Mouse (Mus musculus) embryonic stem cell, embryonic (primary cell): ENCODE data around the gene Pde6c.

ENCODE experiments used
- CTCF ChIA-PET, 4 experiments: fragments of 300-600 bp in 2 of 4; fragments of 350-600 bp in 2 of 4; sonication (Branson Sonifier 250); formaldehyde crosslinking; loops; one replicate each; lab custom pipeline; 2022; ENCODE audit warnings: inconsistent platforms in 2 of 4; lab: Charles Lee
- POLR2A ChIA-PET, 4 experiments: fragments of 300-600 bp in 2 of 4; fragments of 350-600 bp in 2 of 4; sonication (Branson Sonifier 250); formaldehyde crosslinking; loops; one replicate each; lab custom pipeline; 2022; ENCODE audit warnings: antibody characterized with exemption in 4 of 4, inconsistent platforms in 1 of 4; lab: Charles Lee

Pde6c gene

GRCm38 (mm10) chr19:38132481-38132880 lies at the start of gene Pde6c:
Gene Pde6c, plus strand, starts transcription at chr19:38132781.
- ChIA-PET POLR2A (interaction anchor here in 1 of 4 experiments (0.6 kb wide), 1 partner anchor 107 kb away, joined by 4 read pairs; no protein-coding TSS in a partner anchor), CTCF (no interaction called here)

GRCm38 (mm10) chr19:38082931-38083525 lies 49.6 kb upstream of the Pde6c start:
- CTCF ChIA-PET: no interaction called here
- POLR2A ChIA-PET: interaction anchor here in 1 of 4 experiments (0.7 to 1.7 kb wide), 3 partner anchors 12 to 405 kb away, joined by 3 to 4 read pairs (median 3); no protein-coding TSS in a partner anchor

DNA sequence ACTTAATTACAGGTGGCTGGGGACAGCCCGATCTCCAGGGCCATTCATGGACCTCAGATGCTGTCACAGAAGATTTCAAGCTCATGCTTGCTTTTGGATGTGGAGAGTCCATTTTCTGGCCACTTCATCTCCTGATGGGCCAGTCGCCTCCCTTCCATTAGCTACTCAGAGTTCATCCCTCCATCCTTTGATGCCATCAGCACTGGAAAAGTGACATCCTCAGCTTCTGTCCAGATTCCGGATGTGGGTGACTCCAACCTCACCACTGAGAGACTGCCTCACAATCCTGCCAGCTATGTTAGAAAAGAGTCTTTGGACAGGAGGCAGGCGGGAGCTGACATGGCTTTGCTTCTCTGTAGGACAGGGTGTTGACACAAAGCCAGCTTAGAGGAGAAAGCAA lies 46.7 kb upstream of the Pde6c start:
- ChIA-PET CTCF (interaction anchor here in 3 of 4 experiments (0.5 to 1.2 kb wide), 6 partner anchors 9 to 484 kb away, joined by 3 to 6 read pairs (median 4); no protein-coding TSS in a partner anchor), POLR2A (interaction anchor here in 3 of 4 experiments (0.5 to 2.1 kb wide), 6 partner anchors 10 to 309 kb away, joined by 3 to 11 read pairs (median 4); partner anchors contain the start of gene Ffar4 (in 1 of the 3))

DNA sequence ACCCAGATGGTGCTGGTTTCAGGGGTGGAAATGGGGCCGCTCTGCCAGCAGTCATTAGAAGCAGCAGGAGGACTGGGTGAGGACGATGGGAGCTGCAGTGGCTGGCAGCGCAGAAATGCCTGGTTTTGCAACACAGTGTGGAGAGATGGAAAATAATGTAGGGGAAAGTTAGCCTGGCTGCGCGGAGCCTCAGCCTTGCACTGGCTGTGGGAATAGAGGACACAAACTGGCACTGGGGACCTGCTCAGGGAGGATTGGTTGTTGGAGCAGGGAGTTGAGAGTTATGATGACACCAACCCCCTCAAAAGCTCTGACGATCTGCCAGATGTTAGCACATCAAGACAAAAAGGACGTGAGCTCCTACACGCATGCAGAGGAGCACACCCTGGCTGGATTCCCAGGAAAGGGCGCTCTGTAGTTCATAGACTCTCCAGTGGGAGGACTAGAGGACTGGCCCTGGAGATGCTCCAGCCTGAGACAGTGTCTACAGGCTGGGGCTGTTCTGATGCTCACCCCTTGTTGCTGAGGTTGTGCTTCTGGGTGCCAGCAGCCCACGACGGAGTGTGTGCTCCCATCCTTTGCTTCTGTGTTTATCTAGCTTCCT lies 45.5 kb upstream of the Pde6c start:
- ChIA-PET CTCF (interaction anchor here in 3 of 4 experiments (0.6 to 1.0 kb wide), 5 partner anchors 132 to 584 kb away, joined by 3 to 6 read pairs (median 4); no protein-coding TSS in a partner anchor), POLR2A (interaction anchor here in 2 of 4 experiments (0.7 to 1.0 kb wide), 4 partner anchors 22 to 238 kb away, joined by 3 to 4 read pairs (median 3); no protein-coding TSS in a partner anchor)

- CTCF ChIA-PET: no interaction called here
- POLR2A ChIA-PET: no interaction called here
These were observed 43.2 kb upstream of the Pde6c start for GRCm38 (mm10) chr19:38089358-38089757.

- CTCF ChIA-PET: no interaction called here
- POLR2A ChIA-PET: interaction anchor here in 1 of 4 experiments (1.3 kb wide), 1 partner anchor 7 kb away, joined by 3 read pairs; no protein-coding TSS in a partner anchor
These were observed 41.0 kb upstream of the Pde6c start for GRCm38 (mm10) chr19:38091512-38091985.

DNA sequence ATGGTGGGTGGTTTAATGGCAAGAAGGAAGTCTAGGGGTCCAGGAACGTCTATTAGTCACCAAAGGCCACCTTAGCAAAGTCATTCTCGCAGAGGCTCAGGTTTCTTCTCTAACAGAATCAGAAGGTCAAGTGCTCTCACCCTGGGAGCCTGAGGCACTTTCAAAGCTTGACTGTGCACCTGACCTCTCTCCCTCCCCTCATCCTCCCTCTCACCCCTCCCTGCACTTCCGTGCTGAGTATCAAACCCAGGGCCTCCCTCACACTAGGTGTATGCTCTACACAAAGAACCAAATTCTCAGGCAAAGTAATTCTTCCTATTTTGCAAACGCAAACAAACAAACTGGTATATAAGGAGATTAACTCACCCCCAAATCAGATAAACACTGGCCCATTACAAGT lies 36.4 kb upstream of the Pde6c start:
- ChIA-PET POLR2A (interaction anchor here (0.6 to 1.9 kb wide), 10 partner anchors 10 to 744 kb away, joined by 3 to 6 read pairs (median 4); no protein-coding TSS in a partner anchor), CTCF (no interaction called here)

DNA sequence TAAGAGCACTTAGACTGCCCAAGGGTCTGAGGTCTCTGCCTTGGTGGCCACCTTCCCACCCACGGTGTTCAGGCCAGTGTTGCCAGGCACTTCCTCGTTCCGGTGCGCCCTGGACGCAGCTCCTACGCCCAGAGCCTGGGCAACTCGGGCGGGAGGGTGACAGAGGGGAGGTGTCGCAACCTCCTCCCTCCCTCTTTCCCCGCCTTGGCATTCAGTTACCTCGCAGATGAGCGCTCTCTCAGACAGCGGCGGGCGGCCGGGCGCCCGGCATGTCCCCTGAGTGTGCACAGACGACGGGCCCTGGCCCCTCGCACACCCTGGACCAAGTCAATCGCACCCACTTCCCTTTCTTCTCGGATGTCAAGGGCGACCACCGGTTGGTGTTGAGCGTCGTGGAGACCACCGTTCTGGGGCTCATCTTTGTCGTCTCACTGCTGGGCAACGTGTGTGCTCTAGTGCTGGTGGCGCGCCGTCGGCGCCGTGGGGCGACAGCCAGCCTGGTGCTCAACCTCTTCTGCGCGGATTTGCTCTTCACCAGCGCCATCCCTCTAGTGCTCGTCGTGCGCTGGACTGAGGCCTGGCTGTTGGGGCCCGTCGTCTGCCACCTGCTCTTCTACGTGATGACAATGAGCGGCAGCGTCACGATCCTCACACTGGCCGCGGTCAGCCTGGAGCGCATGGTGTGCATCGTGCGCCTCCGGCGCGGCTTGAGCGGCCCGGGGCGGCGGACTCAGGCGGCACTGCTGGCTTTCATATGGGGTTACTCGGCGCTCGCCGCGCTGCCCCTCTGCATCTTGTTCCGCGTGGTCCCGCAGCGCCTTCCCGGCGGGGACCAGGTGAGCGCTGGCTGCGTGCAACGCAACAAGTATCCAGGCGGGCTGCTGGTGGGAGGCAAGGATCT lies 35.5 kb upstream of the Pde6c start, which contains the start of gene Ffar4:
Ffar4 (plus strand) TSS at position 214 of the 901 bp plus-strand sequence.
- POLR2A ChIA-PET: interaction anchor here in 2 of 4 experiments (0.6 to 1.9 kb wide), 5 partner anchors 11 to 539 kb away, joined by 3 to 6 read pairs (median 4); no protein-coding TSS in a partner anchor
- CTCF ChIA-PET: no interaction called here

DNA sequence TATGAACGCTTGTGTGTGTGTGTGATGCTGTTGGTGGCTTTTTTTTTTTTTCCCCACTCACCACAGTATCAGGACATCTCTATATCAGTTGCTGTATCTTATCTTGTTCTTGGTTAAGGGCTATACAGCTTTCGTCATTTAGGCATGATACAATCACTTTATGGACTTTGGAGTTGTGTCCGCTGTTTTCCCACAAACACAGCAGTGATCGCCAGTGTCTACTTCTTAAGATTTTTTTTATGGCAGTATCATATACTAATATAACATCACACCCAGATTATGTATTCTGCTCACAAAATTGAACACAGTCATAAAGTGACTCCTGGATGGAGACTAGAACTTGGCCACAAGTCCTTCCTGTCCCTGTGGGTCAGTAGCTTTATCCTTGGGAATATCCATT lies 24.7 kb upstream of the Pde6c start:
- CTCF ChIA-PET: no interaction called here
- POLR2A ChIA-PET: interaction anchor here in 2 of 4 experiments (0.6 to 1.3 kb wide), 2 partner anchors 9 to 463 kb away, joined by 3 read pairs; no protein-coding TSS in a partner anchor

- CTCF ChIA-PET: interaction anchor here in 1 of 4 experiments (0.6 kb wide), 1 partner anchor 269 kb away, joined by 3 read pairs; no protein-coding TSS in a partner anchor
- POLR2A ChIA-PET: interaction anchor here in 2 of 4 experiments (0.9 to 1.0 kb wide), 2 partner anchors 11 to 15 kb away, joined by 3 to 4 read pairs; partner anchors contain the start of gene Rbp4 (in 1 of the 2)
These were observed 22.9 kb upstream of the Pde6c start for GRCm38 (mm10) chr19:38109506-38110242.

DNA sequence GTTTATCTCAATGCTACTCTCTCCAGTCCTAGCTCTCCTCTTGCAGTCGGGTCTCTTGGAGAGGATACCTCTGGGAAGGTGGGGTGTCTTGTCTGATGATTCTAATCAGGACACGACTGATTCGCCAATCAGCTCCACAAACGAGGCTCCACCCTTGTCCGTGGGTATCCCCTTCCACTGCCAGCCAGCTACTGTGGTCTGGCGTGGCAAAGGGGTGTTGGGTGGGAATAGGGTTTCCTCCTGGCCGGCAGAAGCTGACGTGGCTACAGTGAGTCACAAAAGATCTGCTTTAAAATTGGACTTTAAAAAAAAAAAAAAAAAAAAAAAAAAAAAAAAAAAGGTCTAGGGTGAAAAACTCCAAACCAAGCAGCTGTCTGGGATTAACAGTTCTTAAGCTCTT lies 21.5 kb upstream of the Pde6c start:
- POLR2A ChIA-PET: interaction anchor here in 1 of 4 experiments (1.1 to 1.6 kb wide), 2 partner anchors 12 to 14 kb away, joined by 3 read pairs; no protein-coding TSS in a partner anchor
- CTCF ChIA-PET: interaction anchor here in 3 of 4 experiments (0.6 to 0.7 kb wide), 4 partner anchors 76 to 770 kb away, joined by 4 to 10 read pairs (median 8); no protein-coding TSS in a partner anchor

- CTCF ChIA-PET: no interaction called here
- POLR2A ChIA-PET: interaction anchor here in 1 of 4 experiments (0.6 kb wide), 1 partner anchor 560 kb away, joined by 3 read pairs; no protein-coding TSS in a partner anchor
These were observed 20.0 kb upstream of the Pde6c start for GRCm38 (mm10) chr19:38112575-38112974.

GRCm38 (mm10) chr19:38114834-38115491 lies 17.6 kb upstream of the Pde6c start:
- ChIA-PET POLR2A (no interaction called here), CTCF (interaction anchor here in 2 of 4 experiments (0.7 to 1.3 kb wide), 2 partner anchors 30 to 162 kb away, joined by 3 read pairs; no protein-coding TSS in a partner anchor)

DNA sequence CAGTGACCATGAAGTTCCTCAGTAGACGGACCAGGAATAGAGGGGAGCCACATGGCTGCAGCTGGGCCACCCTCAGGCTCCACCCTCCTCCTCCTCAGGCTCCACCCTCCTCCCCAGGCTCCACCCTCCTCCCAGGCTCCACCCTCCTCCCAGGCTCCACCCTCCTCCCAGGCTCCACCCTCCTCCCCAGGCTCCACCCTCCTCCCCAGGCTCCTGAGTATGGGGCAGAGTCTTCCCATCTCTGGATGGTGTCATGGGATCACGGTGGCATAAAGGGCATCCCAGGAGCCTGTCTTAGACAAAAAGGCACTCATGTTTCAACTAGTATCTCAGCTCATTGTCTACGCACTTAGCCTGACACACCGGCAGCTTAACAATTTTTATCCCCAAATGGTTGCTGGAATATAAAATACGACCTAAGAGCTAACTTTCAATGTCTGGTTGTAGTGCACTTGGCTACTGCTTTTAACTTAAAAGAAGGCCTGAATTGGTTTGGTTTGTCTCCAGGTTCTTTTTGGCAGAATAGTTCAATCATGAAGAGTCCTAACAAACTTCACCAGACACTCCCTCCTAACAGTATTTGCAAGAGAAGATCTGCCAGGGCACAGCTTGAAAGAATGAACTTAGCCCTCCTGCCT lies 12.3 kb upstream of the Pde6c start:
- CTCF ChIA-PET: interaction anchor here in 2 of 4 experiments (0.6 to 1.7 kb wide), 2 partner anchors 133 to 165 kb away, joined by 6 read pairs; no protein-coding TSS in a partner anchor
- POLR2A ChIA-PET: interaction anchor here in 1 of 4 experiments (1.3 kb wide), 1 partner anchor 117 kb away, joined by 3 read pairs; no protein-coding TSS in a partner anchor

DNA sequence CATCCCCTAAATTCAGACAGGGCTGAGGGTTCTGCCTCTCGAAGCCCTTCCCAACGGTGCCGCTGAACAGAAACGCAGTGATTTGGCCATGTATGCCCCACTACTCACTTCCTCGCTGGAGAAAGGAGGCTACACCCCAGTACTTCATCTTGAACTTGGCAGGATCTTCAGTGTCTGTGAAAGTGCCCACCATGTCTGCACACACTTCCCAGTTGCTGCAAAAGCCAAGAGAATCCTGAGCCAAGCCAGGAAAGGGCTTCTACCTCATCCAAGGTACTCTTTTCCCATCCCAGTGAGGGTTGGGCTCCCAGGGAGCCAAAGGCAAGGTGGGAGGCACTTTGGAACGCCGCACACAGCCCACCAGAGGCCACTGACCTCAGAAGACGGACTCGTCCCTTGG lies 8.7 kb upstream of the Pde6c start:
- ChIA-PET POLR2A (interaction anchor here in 1 of 4 experiments (0.8 kb wide), 1 partner anchor 70 kb away, joined by 3 read pairs; no protein-coding TSS in a partner anchor), CTCF (no interaction called here)
